Mouse (Mus musculus) neural tube, embryonic 12.5 days (tissue): Measurements from ENCODE around the gene Itga9. TPM values are rescaled to one million over a fixed set of nuclear protein-coding genes. Genes with fewer than 3 reads are reported as not detected.

Experiments
- ATAC-seq: fragments of 200-750 bp; cut with Nextera tagmentation; 2 replicates; pipeline ENCODE4 v1.8.0; 2017; ENCODE audit warnings: low read depth, mild to moderate bottlenecking, moderate TSS enrichment, moderate library complexity; ENCODE audit not compliant: low FRiP score
- H3K27ac ChIP-seq: fragments of 300-500 bp; sonication (generic); 2 replicates; pipeline ENCODE4 v1.5.1; 2016
- H3K27me3 ChIP-seq: fragments of 300-500 bp; sonication (generic); replicated peaks from 2 replicates; pipeline ENCODE4 v1.6.1; 2016; ENCODE audit warnings: mild to moderate bottlenecking
- H3K36me3 ChIP-seq: fragments of 300-500 bp; sonication (generic); 2 replicates; pipeline ENCODE4 v1.6.1; 2016; ENCODE audit warnings: mild to moderate bottlenecking
- H3K4me1 ChIP-seq: fragments of 300-500 bp; sonication (generic); 2 replicates; pipeline ENCODE4 v1.6.1; 2016
- H3K4me2 ChIP-seq: fragments of 300-500 bp; sonication (generic); replicated peaks from 2 replicates; pipeline ENCODE4 v1.6.1; 2016; ENCODE audit warnings: mild to moderate bottlenecking
- H3K4me3 ChIP-seq: fragments of 300-500 bp; sonication (generic); 2 replicates; pipeline ENCODE4 v1.5.1; 2016
- H3K9ac ChIP-seq: fragments of 300-500 bp; sonication (generic); 2 replicates; pipeline ENCODE4 v1.6.1; 2016; ENCODE audit warnings: mild to moderate bottlenecking
- H3K9me3 ChIP-seq: fragments of 300-500 bp; sonication (generic); 2 replicates; pipeline ENCODE4 v1.6.1; 2016; ENCODE audit warnings: mild to moderate bottlenecking
- WGBS: fragments of 180-500 bp; shearing (Covaris S2); methylation state at CpG from one replicate; pipeline ENCODE4 v1.1.7; 2016; 5-methylcytosine and 5-hydroxymethylcytosine counted together
- polyA plus RNA-seq: library from polyadenylated mRNA; unstranded; fragments of >200 nt; fragmentation: Nextera tagmentation; extraction: Ambion mirVana; gene quantifications from 2 replicates; pipeline ENCODE4 v1.2.1, GENCODE M21; 2016

Gene Itga9
- polyA plus RNA-seq, 1 experiment from 2014 or later, result 9.4 TPM

DNA sequence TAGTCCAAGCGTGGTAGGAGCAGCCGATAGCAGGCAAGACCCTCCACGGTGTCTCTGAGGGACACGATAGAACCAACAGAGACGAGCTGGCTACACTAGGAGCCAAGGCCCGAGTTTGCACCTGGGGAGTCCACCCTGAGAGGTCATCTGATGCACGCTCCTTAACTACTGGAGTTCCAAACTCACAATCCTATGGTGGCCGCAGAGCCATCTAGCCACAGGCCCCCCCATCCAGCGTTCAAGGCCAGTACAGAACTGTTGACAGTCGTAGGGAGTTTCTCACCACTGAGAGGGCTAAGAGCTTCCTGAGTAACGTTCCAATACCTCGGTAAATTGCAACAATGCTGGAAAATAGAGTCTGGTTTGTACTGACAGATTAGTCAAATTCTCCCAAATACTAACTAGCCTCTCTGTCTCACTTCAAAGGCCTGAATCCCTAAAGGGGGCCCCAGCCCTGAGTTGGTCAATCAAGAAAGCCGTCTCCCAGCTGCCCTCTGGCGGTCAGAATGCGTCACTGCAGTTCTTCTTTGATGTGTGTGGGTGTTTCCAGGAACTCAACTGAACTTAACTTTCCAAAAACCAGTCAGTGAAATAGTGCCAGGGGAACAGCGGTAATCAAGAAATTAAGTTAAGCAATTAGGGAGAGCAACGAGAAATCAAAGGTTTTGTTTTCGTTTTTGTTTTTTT is 301.6 kb downstream of the Itga9 start:
- ATAC-seq, result no peak

DNA sequence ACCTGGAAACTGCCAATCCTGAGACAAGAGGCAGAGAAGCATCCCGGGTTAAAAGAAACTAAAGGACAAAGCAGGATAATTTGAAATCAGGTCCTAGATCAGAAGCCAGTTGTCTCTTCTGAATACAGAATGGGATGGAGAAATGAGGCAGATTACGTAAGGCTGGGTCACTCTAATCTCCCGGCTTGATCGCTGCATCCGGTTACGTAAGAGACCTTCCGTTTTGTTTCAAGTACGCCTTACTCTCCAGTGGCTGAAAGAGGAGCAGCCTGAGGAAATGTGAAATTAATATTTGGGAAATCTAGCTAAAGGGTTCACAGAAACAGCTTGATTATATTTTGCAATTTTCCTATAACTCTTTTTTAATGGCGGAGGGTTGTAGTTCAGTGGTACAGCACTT is 306.6 kb downstream of the Itga9 start:
- Histone ChIP-seq H3K4me1 (0 out of 2 replicates have a peak, but pooled peaks cover 2% of the 10 kb centered on the region), H3K27me3 (0 out of 2 replicates have a peak, but pooled peaks cover 2% of the 10 kb centered on the region), H3K27ac (no peak overlapping the region), H3K4me3 (no peak overlapping the region), H3K9me3 (no peaks in the 10 kb centered on the region), H3K4me2 (no peak overlapping the region), H3K9ac (no peak overlapping the region), H3K36me3 (no peaks in the 10 kb centered on the region)
- WGBS, result 91% methylated on average over 9 of the region's 9 CpGs
- no peak for ATAC-seq

More for the DNA sequence above, 301.6 kb downstream of the Itga9 start:
- Histone ChIP-seq H3K9me3 (no peaks in the 10 kb centered on the region), H3K27me3 (0 out of 2 replicates have a peak, but pooled peaks cover 3% of the 10 kb centered on the region), H3K4me2 (no peak overlapping the region), H3K36me3 (no peaks in the 10 kb centered on the region), H3K4me3 (no peak overlapping the region), H3K9ac (no peak overlapping the region), H3K27ac (no peak overlapping the region), H3K4me1 (0 out of 2 replicates have a peak, but pooled peaks cover 2% of the 10 kb centered on the region)
- WGBS, result 53% methylated on average over 18 of the region's 18 CpGs

DNA sequence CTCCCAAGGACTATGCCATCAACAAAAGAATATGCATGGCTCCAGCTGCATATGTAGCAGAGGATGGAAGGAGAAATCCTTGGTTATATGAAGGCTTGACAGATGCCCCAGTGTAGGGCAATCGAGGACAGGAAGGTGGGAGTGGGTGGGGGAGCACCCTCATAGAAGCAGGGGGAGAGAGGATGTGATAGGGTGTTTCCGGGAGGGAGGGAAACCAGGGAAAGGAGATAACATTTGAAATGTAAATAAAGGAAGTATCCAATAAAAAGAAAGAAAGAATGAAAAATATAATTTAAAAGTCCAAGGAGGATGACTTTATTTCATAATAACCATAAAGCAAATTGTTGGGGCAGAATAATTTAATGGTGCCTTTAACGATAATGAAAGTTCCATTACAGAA is 307.1 kb downstream of the Itga9 start:
- no peak overlapping the region for H3K27ac ChIP-seq
- ATAC-seq, result no peak
- WGBS, result 88% methylated on average over 3 of the region's 3 CpGs

DNA sequence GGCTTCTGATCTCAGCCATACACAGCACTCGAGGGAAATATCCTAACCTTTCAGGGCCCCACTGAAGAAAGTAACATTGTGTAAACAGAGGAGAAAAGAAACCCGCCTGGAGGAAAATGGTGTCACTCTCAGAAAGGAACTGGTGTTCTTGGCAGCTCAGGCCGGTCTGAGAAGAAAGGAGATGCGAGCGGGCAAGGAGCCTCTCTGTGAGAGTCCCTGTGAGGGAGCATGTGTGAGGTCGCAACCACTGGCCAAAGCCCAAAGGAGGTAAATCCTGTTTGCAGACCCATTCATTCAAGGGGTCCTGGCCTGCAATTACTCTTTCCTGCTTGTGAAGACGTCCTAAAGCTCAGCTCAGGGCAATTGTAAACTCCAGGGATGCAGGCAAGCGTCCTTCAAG is 308.1 kb downstream of the Itga9 start:
- no peaks in the 10 kb centered on the region for H3K36me3 ChIP-seq
- 37% methylated on average over 8 of the region's 8 CpGs for WGBS
- H3K4me1 ChIP-seq, result no peaks in the 10 kb centered on the region
- ATAC-seq, result no peak
- H3K27me3 ChIP-seq, result 0 out of 2 replicates have a peak, but pooled peaks cover 2% of the 10 kb centered on the region
- no peak overlapping the region for H3K9ac ChIP-seq
- no peak overlapping the region for H3K4me2 ChIP-seq
- H3K9me3 ChIP-seq, result no peaks in the 10 kb centered on the region
- H3K4me3 ChIP-seq, result no peak overlapping the region
- no peak overlapping the region for H3K27ac ChIP-seq

More for the DNA sequence above, 307.1 kb downstream of the Itga9 start:
- Histone ChIP-seq H3K4me2 (no peak overlapping the region), H3K4me1 (no peaks in the 10 kb centered on the region), H3K9me3 (no peaks in the 10 kb centered on the region), H3K36me3 (no peaks in the 10 kb centered on the region), H3K4me3 (no peak overlapping the region), H3K27me3 (0 out of 2 replicates have a peak, but pooled peaks cover 2% of the 10 kb centered on the region), H3K9ac (no peak overlapping the region)

DNA sequence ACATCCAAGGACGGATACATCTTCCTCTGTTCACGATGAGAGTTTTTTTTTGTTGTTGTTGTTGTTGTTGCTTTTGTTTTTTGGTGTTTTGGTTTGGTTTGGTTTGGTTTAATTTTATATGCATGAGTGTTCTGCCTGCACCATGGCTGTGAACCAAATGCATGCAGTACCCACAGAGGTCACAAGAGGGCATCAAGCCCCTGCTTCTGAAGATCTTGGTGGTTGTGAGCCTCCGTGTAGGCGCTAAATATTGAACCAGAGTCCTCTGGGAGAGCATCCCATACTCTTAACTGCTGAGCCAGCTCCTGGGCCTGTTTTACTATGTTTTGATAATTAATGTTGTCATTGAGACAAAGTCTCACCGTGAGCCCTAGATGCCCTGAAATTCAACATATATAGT is 308.8 kb downstream of the Itga9 start:
- Histone ChIP-seq H3K4me1 (no peaks in the 10 kb centered on the region), H3K27me3 (0 out of 2 replicates have a peak, but pooled peaks cover 2% of the 10 kb centered on the region), H3K27ac (no peak overlapping the region), H3K4me2 (no peak overlapping the region), H3K36me3 (no peaks in the 10 kb centered on the region), H3K4me3 (no peak overlapping the region), H3K9ac (no peak overlapping the region), H3K9me3 (no peaks in the 10 kb centered on the region)
- 53% methylated on average over 5 of the region's 5 CpGs for WGBS
- no peak for ATAC-seq

DNA sequence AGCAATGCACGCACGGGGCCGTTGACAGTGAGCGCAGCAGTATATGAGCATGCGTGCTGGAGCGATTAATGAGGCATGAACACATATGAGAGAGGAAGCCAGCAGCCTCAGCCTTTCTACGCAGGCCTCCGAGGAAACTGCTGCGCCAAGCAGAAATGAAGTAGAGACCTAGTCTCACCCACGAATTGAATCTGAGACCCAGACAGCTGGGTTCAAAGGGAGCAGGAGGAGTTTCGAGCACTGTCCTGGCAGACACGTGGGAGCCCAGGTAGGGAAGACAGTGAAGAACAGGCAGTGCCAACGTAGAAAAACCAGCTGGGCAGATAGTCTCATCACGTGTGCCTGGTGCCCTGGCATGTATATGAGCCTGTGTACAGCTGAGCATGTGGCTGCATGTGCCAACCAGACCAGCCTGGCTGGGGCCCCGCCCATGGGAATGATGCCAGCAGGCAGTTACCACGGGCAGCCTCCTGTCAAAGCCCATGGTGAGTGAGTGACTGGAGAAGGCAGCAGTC is 313.2 kb downstream of the Itga9 start:
- H3K9ac ChIP-seq, result 0 out of 2 replicates have a peak overlapping the region, but pooled peaks have one; percentile 0
- ATAC-seq, result peak; percentile 30; the same call in 1 of the 2 replicates
- no peaks in the 10 kb centered on the region for H3K36me3 ChIP-seq
- H3K4me1 ChIP-seq, result 0 out of 2 replicates have a peak, but pooled peaks cover 4% of the 10 kb centered on the region
- WGBS, result 70% methylated on average over 16 of the region's 16 CpGs
- no peak overlapping the region for H3K4me2 ChIP-seq
- H3K4me3 ChIP-seq, result no peak overlapping the region
- no peak overlapping the region for H3K27ac ChIP-seq
- H3K27me3 ChIP-seq, result peaks cover 2% of the 10 kb centered on the region; the same call in 1 of the 2 replicates
- H3K9me3 ChIP-seq, result no peaks in the 10 kb centered on the region

DNA sequence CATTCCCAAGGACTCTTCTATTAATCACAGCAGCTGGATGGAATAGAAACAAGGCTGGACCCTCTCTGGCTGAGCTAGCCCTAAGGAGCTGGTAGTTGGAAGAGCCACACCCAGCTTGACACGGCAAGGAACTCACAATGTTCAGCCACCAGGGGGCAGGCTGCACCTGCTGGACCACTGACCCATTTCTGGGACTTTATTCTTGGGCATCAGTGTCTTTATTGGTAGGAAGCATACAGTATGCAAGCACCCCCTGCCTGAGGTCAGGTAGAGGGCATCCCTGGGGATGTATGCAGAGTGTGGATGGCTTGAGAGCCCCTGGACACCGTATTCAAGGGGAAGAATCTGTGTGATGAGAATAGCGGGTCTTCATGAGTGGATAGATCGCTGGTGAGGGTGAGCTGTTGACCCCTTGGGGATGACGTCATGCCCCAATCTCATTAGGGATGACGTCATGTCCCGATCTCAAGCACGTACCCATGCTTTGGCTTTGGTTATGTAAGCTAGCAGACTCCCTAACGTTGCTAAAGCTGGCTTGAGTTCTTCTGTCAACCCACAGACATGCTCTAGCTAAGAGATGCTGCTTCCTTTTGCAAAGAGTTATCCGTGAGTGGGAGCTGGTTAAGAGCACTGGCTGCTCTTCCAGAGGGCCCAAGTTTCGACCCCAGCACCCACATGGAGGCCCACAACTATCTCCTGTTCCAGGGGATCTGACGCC is 314.5 kb downstream of the Itga9 start:
- no peak overlapping the region for H3K27ac ChIP-seq
- 49% methylated on average over 12 of the region's 12 CpGs for WGBS
- no peak for ATAC-seq
- no peak overlapping the region for H3K4me2 ChIP-seq
- no peak overlapping the region for H3K4me3 ChIP-seq
- peaks cover 11% of the 10 kb centered on the region for H3K4me1 ChIP-seq
- H3K27me3 ChIP-seq, result peaks cover 2% of the 10 kb centered on the region; the same call in 1 of the 2 replicates
- H3K36me3 ChIP-seq, result no peaks in the 10 kb centered on the region
- H3K9ac ChIP-seq, result no peak overlapping the region
- H3K9me3 ChIP-seq, result no peaks in the 10 kb centered on the region

DNA sequence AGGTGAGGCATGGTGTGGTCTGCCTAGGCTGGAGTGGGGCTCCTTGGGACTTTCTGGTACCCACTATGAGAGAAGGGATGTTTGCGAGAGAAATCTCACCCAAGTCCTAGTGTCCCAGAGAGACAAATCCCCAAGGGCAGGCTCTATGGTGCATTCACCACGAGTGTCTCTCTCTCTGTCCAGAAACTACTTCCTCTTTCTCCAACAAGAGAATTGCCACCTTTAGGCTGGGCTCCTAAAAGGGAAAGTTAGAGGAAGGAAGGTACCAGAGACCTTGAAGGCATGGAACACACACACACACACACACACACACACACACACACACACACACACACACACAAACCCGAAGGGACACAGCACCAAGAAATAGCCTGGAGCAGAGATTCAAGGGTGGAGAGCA is 315.4 kb downstream of the Itga9 start:
- peaks cover 2% of the 10 kb centered on the region; the same call in 1 of the 2 replicates for H3K27me3 ChIP-seq
- peaks cover 11% of the 10 kb centered on the region for H3K4me1 ChIP-seq
- no peak overlapping the region for H3K4me2 ChIP-seq

DNA sequence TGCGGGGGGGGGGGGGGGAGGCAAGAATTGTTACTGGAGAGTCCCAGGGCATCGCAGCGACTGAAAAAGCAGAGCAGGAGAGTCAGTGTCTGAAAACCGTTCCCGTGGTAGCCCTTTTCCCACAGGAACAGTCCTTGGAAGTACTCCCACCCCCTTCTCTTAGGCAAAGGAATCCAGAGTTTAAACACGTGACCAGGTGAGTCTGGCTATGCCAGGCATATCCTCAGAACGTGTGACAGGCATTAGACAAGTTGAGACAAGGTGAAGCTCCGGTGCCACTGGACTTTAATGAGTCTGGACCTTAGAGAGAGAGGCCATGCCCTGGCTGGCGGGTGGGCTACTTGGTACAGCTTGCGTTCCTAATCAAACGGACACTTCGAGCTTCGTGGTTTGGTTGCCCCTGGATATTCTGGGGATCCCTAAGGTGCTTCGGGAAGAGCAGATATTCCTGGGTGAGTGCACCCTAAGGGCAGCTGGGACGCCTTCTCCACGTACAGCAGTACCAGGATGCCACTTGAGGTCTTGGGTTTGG is 318.1 kb downstream of the Itga9 start:
- H3K36me3 ChIP-seq, result no peaks in the 10 kb centered on the region
- H3K27ac ChIP-seq, result no peak overlapping the region
- H3K27me3 ChIP-seq, result no peaks in the 10 kb centered on the region; the same call in 1 of the 2 replicates
- H3K4me1 ChIP-seq, result peaks cover 27% of the 10 kb centered on the region
- ATAC-seq, result no peak; the same call in 1 of the 2 replicates
- peak overlapping the region; percentile 84; the same call in 1 of the 2 replicates for H3K9ac ChIP-seq
- H3K4me2 ChIP-seq, result peak overlapping the region; percentile 96
- H3K4me3 ChIP-seq, result peak overlapping the region; percentile 75
- WGBS, result 14% methylated on average over 16 of the region's 16 CpGs
- H3K9me3 ChIP-seq, result no peaks in the 10 kb centered on the region

More for the DNA sequence above, 315.4 kb downstream of the Itga9 start:
- no peak overlapping the region for H3K27ac ChIP-seq
- ATAC-seq, result no peak
- H3K36me3 ChIP-seq, result no peaks in the 10 kb centered on the region
- WGBS, result 80% methylated on average over 3 of the region's 3 CpGs
- H3K9me3 ChIP-seq, result no peaks in the 10 kb centered on the region
- H3K9ac ChIP-seq, result no peak overlapping the region
- H3K4me3 ChIP-seq, result no peak overlapping the region

DNA sequence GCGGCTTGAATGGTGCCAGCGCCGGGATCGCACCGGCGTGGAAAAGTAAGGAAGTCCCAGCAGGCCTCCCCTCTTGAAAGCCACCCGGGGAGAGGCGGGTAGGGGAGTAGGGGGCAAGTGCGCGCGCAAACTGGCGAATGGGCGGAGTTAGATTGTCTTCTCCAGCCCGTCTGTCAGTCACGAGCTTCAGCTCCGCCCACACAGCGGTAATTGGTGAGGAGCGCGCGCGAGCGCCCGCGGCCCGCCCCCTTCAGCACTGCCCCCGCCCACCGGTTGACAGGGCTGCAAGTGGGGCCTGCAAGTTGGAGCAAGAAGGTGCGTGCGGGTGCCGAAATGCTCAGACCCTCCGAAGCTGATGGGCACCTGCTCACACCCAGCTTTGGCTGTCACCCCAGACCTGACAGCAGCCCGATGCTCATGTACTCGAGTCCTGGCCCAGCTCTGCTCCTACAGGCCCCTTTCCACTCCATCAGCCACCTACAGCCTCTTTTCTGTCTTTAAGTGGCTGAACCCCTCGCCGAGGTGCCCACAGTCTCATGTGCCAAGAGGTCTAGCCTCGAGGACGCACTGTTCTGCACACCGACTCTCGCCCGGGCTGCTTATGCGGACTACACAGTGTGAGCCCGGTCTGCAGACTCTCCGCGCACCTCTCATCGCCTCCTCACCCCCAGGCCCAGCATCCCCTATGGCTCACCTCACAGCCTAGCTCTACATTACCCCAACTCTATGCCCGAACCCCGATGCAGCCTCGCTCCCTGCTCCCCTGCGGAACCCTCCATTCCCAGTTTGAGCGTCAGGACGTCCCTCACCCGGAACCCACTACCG is 319.0 kb downstream of the Itga9 start:
- ATAC-seq, result peak; percentile 84
- Histone ChIP-seq H3K4me2 (peak overlapping the region; percentile 96), H3K27me3 (no peaks in the 10 kb centered on the region; the same call in 1 of the 2 replicates), H3K4me1 (peaks cover 27% of the 10 kb centered on the region), H3K4me3 (peak overlapping the region; percentile 75), H3K27ac (peak overlapping the region; percentile 79; the same call in 1 of the 2 replicates), H3K9me3 (no peaks in the 10 kb centered on the region), H3K36me3 (no peaks in the 10 kb centered on the region), H3K9ac (peak overlapping the region; percentile 84)
- under 1% methylated on average over 53 of the region's 53 CpGs for WGBS

DNA sequence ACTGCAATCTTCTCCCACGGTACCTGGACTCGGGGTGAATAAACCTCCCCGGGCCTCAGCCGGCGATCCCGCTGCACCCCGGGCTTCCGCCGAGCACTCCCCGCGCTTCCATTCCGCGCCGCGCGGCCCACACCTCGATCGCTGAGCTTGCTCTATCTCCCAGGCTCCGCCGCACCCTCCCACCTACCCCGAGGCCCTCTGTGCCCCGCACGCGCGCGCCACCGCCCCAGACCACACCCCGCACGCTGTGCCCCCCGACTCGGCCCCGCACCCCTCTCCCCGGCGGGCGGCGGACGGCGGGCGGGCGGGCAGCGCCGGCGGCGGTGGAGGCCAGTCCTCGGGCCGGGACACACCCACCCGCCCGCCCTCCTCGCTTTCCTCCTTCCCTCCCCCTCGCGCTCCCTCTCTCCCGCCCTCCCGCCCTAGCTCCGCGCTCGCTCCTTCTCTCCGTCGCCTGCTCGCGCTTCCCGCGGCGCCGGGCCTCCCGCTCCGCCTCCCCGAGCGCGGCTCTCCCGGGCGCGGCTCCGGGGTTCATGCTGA is 319.7 kb downstream of the Itga9 start, which contains the start of gene Ctdspl:
TSS of gene Ctdspl (plus strand) at position 343 of the 540 bp plus-strand sequence.
- H3K4me2 ChIP-seq, result peak within 1 kb of the TSS; percentile 96
- H3K36me3 ChIP-seq, result no peaks in the 10 kb centered on the region
- peak within 1 kb of the TSS; percentile 79 for H3K27ac ChIP-seq
- peak within 1 kb of the TSS; percentile 84 for H3K9ac ChIP-seq
- H3K4me1 ChIP-seq, result peaks cover 27% of the 10 kb centered on the region
- WGBS, result under 1% methylated on average over 55 of the region's 73 CpGs
- no peaks in the 10 kb centered on the region for H3K9me3 ChIP-seq
- ATAC-seq, result peak; percentile 52
- no peaks in the 10 kb centered on the region; the same call in 1 of the 2 replicates for H3K27me3 ChIP-seq
- H3K4me3 ChIP-seq, result peak within 1 kb of the TSS; percentile 75
